Mouse (Mus musculus): ENCODE data around the gene Calr4. TPM values are rescaled to one million over a fixed set of nuclear protein-coding genes. Genes with fewer than 3 reads are reported as not detected.

Gene Calr4
- polyA plus RNA-seq (2014; fragmentation: Nextera tagmentation; extraction: Ambion mirVana), result 0.16 and 0.39 TPM in 2 replicates

DNA sequence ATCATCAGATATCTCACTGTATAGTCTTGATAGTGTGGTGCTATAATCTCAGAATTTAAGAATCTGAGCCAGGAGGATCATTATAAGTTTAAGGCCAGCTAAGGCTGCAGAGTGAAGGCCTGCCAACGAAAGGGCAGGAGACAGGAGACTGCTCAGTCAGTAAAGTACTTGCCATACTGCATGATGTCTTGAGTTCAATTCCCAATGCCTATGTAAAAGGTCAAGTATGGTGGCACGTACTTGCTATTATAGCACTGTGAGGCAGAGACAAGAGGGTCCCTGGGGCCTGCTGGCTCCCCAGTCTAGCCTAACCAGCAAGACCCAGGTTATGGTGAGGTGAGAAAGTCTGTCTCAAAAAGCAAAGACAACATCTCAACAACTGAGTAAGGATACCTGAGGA is at the start of gene Calr4:
Calr4 (plus strand) TSS at position 301 of the 400 bp plus-strand sequence.
- no peaks in the 10 kb centered on the region for H3K36me3 ChIP-seq (ENCODE audit: control insufficient read depth, insufficient read depth, low read length)
- no peak within 1 kb of the TSS for H3K27ac ChIP-seq (ENCODE audit: low read depth, low read length)
- no peak within 1 kb of the TSS for H3K4me3 ChIP-seq (ENCODE audit: low read depth, low read length)
- ATAC-seq (ENCODE audit: insufficient read depth, low FRiP score, low TSS enrichment) (no peak), DNase-seq (ENCODE audit: low spot score) (no peak)
- H3K4me2 ChIP-seq (ENCODE audit: low read depth), result no peak within 1 kb of the TSS
- no peaks in the 10 kb centered on the region for H3K9me3 ChIP-seq (ENCODE audit: control insufficient read depth, low read length)
- 77% methylated on average over 2 of the region's 2 CpGs for WGBS
- H3K4me1 ChIP-seq (ENCODE audit: control insufficient read depth, insufficient read depth, low read length), result no peaks in the 10 kb centered on the region
- H3K27me3 ChIP-seq (ENCODE audit: control insufficient read depth, insufficient read depth, low read length), result no peaks in the 10 kb centered on the region
- no peak within 1 kb of the TSS for H3K9ac ChIP-seq (ENCODE audit: low read length)

DNA sequence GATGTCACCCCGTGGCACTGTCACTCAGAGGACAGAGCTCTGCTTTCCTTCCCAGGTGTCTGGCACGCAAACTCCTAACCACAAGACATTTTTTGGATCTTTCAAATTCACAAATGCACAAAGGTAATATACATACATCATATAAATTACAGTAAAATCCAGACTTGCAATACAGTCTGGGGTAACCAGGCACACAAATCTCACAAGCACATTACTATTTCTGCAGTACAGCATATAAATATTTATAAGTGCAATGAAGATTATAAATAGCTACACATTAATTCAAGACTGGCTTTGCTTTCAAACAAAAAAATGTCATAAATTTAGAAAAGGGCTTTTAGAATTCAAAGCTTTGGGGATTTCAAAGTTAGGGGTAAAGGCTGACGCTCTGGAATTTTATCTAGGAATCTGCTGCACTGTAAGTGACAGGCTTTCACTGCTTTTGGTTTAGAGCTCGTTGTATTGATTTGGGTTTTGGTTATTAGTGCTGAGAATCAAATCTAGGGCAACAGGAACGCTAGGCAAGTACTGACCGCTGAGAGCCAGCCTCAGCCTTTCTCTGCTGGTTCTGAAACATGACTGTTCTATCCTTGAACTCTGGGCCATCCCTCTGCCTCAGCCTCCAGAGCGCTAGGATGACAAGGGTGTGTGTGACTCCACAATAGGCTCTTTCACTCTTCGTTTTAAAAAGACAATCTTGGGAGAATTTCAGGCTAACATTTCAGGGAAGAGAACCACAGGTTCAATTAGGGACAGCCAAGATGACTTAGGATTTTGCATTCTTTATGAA is 48.5 kb upstream of the Calr4 start:
- Histone ChIP-seq H3K4me2 (ENCODE audit: low read depth) (no peak overlapping the region), H3K9me3 (ENCODE audit: control insufficient read depth, low read length) (no peaks in the 10 kb centered on the region), H3K4me3 (ENCODE audit: low read depth, low read length) (no peak overlapping the region), H3K36me3 (ENCODE audit: control insufficient read depth, insufficient read depth, low read length) (no peaks in the 10 kb centered on the region), H3K9ac (ENCODE audit: low read length) (no peak overlapping the region), H3K27ac (ENCODE audit: low read depth, low read length) (no peak overlapping the region), H3K27me3 (ENCODE audit: control insufficient read depth, insufficient read depth, low read length) (no peaks in the 10 kb centered on the region), H3K4me1 (ENCODE audit: control insufficient read depth, insufficient read depth, low read length) (no peaks in the 10 kb centered on the region)
- DNase-seq (ENCODE audit: low spot score) (no peak), ATAC-seq (ENCODE audit: insufficient read depth, low FRiP score, low TSS enrichment) (no peak)
- WGBS, result 90% methylated on average over 8 of the region's 8 CpGs

DNA sequence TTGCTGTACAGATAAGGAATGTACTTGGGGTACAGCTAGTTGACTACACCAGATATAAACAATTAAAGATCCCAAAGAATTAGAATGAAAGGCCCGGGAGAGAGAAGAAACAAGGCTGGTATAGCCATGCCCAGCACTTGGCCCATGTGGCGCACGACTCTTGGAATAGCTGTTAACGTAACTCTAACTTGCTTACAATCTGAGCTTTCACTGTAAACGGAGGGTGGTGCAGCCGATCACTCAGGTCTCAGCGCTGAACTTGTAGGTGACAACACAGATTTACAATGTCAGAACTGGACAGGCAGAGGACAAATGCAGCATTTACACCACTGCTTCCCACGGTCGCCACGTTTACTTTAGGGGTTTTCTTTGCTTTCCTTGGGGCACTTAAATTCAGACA is 42.7 kb upstream of the Calr4 start:
- no peak overlapping the region for H3K27ac ChIP-seq (ENCODE audit: low read depth, low read length)
- no peak overlapping the region for H3K4me2 ChIP-seq (ENCODE audit: low read depth)
- no peaks in the 10 kb centered on the region for H3K27me3 ChIP-seq (ENCODE audit: control insufficient read depth, insufficient read depth, low read length)
- no peaks in the 10 kb centered on the region for H3K4me1 ChIP-seq (ENCODE audit: control insufficient read depth, insufficient read depth, low read length)
- no peaks in the 10 kb centered on the region for H3K9me3 ChIP-seq (ENCODE audit: control insufficient read depth, low read length)
- H3K4me3 ChIP-seq (ENCODE audit: low read depth, low read length), result no peak overlapping the region
- DNase-seq (ENCODE audit: low spot score), result no peak
- no peak for ATAC-seq (ENCODE audit: insufficient read depth, low FRiP score, low TSS enrichment)
- H3K9ac ChIP-seq (ENCODE audit: low read length), result no peak overlapping the region
- WGBS, result 75% methylated on average over 10 of the region's 10 CpGs
- no peaks in the 10 kb centered on the region for H3K36me3 ChIP-seq (ENCODE audit: control insufficient read depth, insufficient read depth, low read length)

DNA sequence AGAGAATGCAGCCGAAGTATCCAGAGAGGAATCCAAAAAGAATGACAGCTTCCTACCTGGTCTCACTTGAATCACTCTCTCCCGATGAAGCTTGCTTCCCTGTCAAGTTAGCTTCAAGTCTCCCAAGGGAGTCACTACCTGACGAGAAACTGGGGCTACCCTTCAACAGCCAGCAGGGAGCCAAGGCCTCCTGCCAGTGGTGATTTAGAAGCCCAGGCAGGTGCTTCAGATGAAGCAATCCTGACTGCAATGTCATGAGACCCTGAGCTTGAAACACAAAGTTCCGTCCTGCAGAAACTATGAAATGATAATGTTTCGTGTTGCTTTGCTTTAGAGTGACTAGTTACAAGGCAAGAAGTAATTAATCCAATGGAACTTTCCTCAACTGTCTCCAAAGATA is 40.4 kb upstream of the Calr4 start:
- H3K27me3 ChIP-seq (ENCODE audit: control insufficient read depth, insufficient read depth, low read length), result no peaks in the 10 kb centered on the region
- H3K36me3 ChIP-seq (ENCODE audit: control insufficient read depth, insufficient read depth, low read length), result no peaks in the 10 kb centered on the region
- H3K9ac ChIP-seq (ENCODE audit: low read length), result no peak overlapping the region

GRCm38 (mm10) chr4:109195900-109196629 is 38.2 kb upstream of the Calr4 start:
- no peak for ATAC-seq (ENCODE audit: insufficient read depth, low FRiP score, low TSS enrichment)
- Histone ChIP-seq H3K4me3 (ENCODE audit: low read depth, low read length) (no peak overlapping the region), H3K4me2 (ENCODE audit: low read depth) (no peak overlapping the region), H3K9me3 (ENCODE audit: control insufficient read depth, low read length) (no peaks in the 10 kb centered on the region), H3K27ac (ENCODE audit: low read depth, low read length) (no peak overlapping the region), H3K27me3 (ENCODE audit: control insufficient read depth, insufficient read depth, low read length) (no peaks in the 10 kb centered on the region), H3K36me3 (ENCODE audit: control insufficient read depth, insufficient read depth, low read length) (no peaks in the 10 kb centered on the region), H3K9ac (ENCODE audit: low read length) (no peak overlapping the region), H3K4me1 (ENCODE audit: control insufficient read depth, insufficient read depth, low read length) (no peaks in the 10 kb centered on the region; the same call in 1 of the 2 replicates)
- 91% methylated on average over 7 of the region's 7 CpGs for WGBS
- DNase-seq (ENCODE audit: low spot score), result no peak

More for the DNA sequence above, 40.4 kb upstream of the Calr4 start:
- no peak overlapping the region for H3K4me2 ChIP-seq (ENCODE audit: low read depth)
- H3K4me1 ChIP-seq (ENCODE audit: control insufficient read depth, insufficient read depth, low read length), result no peaks in the 10 kb centered on the region
- DNase-seq (ENCODE audit: low spot score), result no peak
- 80% methylated on average over 5 of the region's 5 CpGs for WGBS
- no peak for ATAC-seq (ENCODE audit: insufficient read depth, low FRiP score, low TSS enrichment)
- no peak overlapping the region for H3K27ac ChIP-seq (ENCODE audit: low read depth, low read length)
- no peak overlapping the region for H3K4me3 ChIP-seq (ENCODE audit: low read depth, low read length)
- H3K9me3 ChIP-seq (ENCODE audit: control insufficient read depth, low read length), result no peaks in the 10 kb centered on the region

DNA sequence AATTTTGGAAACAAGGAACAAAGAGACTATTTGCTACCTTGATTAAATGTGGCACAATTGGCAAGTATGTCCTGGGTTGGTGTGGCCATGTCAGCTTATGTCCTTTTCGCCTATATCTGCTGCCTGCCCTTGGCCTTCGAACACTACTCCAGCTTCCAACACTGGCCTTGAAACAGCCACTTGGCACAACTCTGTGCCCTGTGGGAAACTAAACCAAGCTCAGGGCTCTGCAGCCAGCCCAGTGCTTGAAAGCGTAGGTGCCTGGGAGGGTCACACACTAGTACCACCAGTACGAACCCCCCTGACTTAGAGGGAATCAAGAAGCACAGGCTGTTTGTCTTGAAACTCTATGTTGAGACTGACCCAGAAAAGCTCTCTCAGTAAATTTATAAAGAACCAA is 35.2 kb upstream of the Calr4 start:
- WGBS, result 92% methylated on average over 4 of the region's 4 CpGs
- Histone ChIP-seq H3K27ac (ENCODE audit: low read depth, low read length) (no peak overlapping the region), H3K4me3 (ENCODE audit: low read depth, low read length) (no peak overlapping the region), H3K4me2 (ENCODE audit: low read depth) (no peak overlapping the region), H3K36me3 (ENCODE audit: control insufficient read depth, insufficient read depth, low read length) (no peaks in the 10 kb centered on the region), H3K9me3 (ENCODE audit: control insufficient read depth, low read length) (no peaks in the 10 kb centered on the region), H3K27me3 (ENCODE audit: control insufficient read depth, insufficient read depth, low read length) (no peaks in the 10 kb centered on the region), H3K4me1 (ENCODE audit: control insufficient read depth, insufficient read depth, low read length) (no peaks in the 10 kb centered on the region; the same call in 1 of the 2 replicates), H3K9ac (ENCODE audit: low read length) (no peak overlapping the region)
- ATAC-seq (ENCODE audit: insufficient read depth, low FRiP score, low TSS enrichment), result no peak
- DNase-seq (ENCODE audit: low spot score), result no peak

GRCm38 (mm10) chr4:109201582-109202424 is 32.5 kb upstream of the Calr4 start, which contains the start of gene Osbpl9:
Gene Osbpl9, minus strand, starts transcription at chr4:109202272.
- no peaks in the 10 kb centered on the region for H3K27me3 ChIP-seq (ENCODE audit: control insufficient read depth, insufficient read depth, low read length)
- under 1% methylated on average over 59 of the region's 59 CpGs for WGBS
- peak within 1 kb of the TSS; percentile 67 for H3K9ac ChIP-seq (ENCODE audit: low read length)
- H3K4me1 ChIP-seq (ENCODE audit: control insufficient read depth, insufficient read depth, low read length), result no peaks in the 10 kb centered on the region; the same call in 1 of the 2 replicates
- peak within 1 kb of the TSS; percentile 96 for H3K27ac ChIP-seq (ENCODE audit: low read depth, low read length)
- H3K9me3 ChIP-seq (ENCODE audit: control insufficient read depth, low read length), result no peaks in the 10 kb centered on the region
- DNase-seq (ENCODE audit: low spot score) (peak; percentile 98), ATAC-seq (ENCODE audit: insufficient read depth, low FRiP score, low TSS enrichment) (peak; percentile 99)
- peak within 1 kb of the TSS; percentile 78 for H3K4me3 ChIP-seq (ENCODE audit: low read depth, low read length)
- H3K36me3 ChIP-seq (ENCODE audit: control insufficient read depth, insufficient read depth, low read length), result no peaks in the 10 kb centered on the region
- peak within 1 kb of the TSS; percentile 92 for H3K4me2 ChIP-seq (ENCODE audit: low read depth)

GRCm38 (mm10) chr4:109203931-109204330 is 30.4 kb upstream of the Calr4 start:
- 96% methylated on average over 1 of the region's 1 CpGs for WGBS
- Histone ChIP-seq H3K27ac (ENCODE audit: low read depth, low read length) (no peak overlapping the region), H3K9ac (ENCODE audit: low read length) (no peak overlapping the region), H3K9me3 (ENCODE audit: control insufficient read depth, low read length) (no peaks in the 10 kb centered on the region), H3K4me2 (ENCODE audit: low read depth) (no peak overlapping the region), H3K4me3 (ENCODE audit: low read depth, low read length) (no peak overlapping the region), H3K4me1 (ENCODE audit: control insufficient read depth, insufficient read depth, low read length) (no peaks in the 10 kb centered on the region; the same call in 1 of the 2 replicates), H3K36me3 (ENCODE audit: control insufficient read depth, insufficient read depth, low read length) (no peaks in the 10 kb centered on the region), H3K27me3 (ENCODE audit: control insufficient read depth, insufficient read depth, low read length) (no peaks in the 10 kb centered on the region)
- ATAC-seq (ENCODE audit: insufficient read depth, low FRiP score, low TSS enrichment) (no peak), DNase-seq (ENCODE audit: low spot score) (no peak)

Data from neural tube, embryonic 11.5 days (tissue).